Mouse (Mus musculus): ENCODE results near the gene Tmprss12.

The Tmprss12 gene

DNA sequence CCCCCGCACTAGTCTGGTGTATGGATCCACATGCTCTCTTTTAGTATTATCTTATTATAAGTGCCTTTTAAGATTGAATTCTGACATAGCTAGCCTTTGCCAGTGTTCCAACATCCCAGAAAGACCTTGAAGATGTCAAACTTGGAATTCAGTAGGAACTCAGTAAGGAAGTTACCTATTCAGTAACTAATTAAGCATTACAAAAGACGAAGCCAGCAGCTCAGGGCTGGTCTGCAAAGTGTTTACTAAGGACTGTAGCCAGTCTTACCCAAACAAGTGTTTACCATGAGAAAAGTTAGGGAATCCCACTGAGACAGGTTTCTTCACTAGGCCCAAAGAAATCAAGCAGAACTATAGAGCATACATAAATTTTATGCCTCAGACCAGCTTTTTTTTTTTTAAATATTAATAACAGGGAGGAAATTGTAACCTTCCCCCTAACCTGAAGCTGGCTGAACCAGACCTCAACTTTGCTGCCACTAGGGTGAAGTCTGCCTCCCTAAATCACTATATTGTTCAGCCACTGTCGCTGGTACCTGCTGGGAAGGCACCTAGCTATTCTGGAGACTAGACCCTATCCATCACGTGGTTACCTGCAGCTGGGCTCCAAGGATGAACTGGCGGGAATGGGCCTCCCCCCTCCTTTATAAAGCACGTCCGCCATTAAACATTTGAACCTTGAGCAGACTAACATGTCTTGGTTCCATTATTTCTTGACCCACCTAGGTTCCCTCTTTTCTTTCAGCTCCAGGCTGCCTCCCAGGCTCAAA lies 5.7 kb upstream of the Tmprss12 start:
- no peak for DNase-seq

DNA sequence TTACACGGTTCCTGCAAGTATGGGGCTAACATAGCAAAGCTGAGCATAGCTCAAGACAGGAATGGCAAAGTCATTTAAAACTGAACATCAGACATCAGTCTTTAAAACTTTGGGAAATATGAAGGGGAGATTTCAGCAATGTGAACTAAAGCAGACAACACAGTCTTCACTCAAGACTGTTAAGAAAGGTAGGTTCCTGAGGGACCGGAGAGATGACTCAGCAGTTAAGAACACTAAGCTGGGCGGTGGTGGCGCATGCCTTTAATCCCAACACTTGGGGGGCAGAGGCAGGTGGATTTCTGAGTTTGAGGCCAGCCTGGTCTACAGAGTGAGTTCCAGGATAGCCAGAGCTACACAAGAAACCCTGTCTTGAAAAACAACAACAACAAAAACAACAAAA lies 4.2 kb upstream of the Tmprss12 start:
- DNase-seq, result no peak

DNA sequence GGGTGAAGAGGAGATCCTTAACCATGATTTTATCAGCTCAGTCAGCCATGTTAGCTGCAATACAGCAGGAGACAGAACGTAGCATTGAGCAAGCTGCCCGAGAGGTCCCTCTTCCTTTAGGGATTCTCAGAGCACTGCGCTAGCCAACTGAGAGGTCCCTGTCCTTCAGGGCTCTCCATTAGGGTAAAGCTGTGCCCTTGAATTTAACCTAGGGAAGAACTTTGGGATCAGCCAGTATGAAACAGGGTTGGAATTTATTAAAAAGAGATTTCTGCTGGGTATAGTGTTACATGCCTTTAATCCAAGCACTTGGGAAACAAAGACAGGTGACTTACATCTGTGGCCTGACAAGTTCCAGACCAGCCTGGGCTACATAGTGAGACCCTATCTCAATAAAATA lies 3.1 kb upstream of the Tmprss12 start:
- no peak for DNase-seq

DNA sequence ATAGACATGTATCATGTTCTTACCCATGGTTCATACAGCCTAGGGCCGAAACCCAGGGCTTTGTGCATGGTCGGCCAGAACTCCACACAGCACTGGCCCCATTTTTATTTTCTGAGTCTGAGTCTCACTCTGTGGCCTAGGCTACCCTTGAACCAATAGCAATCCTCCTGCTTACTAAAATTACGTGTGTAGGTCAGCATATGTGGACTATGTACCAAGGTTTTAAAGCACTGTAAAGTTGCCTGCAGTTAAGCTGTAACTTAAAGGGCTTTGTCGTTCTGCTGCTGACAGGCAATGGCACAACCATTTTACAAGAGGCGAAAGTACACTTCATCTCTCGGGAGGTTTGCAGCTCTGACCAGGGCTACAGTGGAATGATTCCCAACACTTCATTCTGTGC lies 8.3 kb downstream of the Tmprss12 start:
- DNase-seq, result no peak

DNA sequence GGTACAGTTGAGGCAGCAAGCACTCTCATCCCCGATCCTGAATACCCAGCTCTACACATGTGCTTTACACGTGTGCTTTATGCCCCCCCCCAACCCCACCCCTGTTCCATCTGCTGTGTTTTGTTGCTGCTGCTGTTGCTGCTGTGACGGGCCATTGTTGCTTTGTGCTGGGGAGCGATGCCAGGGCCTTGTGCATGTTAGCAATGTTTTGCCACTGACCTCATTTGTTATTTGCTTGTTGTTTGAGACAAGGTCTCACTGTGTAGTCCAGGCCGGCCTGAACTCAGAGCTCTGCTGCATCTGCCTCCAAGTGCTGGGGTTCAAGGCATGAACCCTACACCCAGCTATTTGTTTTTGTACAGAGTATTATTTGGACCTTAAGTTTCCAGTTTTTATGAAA lies 10.2 kb downstream of the Tmprss12 start:
- no peak for DNase-seq

DNA sequence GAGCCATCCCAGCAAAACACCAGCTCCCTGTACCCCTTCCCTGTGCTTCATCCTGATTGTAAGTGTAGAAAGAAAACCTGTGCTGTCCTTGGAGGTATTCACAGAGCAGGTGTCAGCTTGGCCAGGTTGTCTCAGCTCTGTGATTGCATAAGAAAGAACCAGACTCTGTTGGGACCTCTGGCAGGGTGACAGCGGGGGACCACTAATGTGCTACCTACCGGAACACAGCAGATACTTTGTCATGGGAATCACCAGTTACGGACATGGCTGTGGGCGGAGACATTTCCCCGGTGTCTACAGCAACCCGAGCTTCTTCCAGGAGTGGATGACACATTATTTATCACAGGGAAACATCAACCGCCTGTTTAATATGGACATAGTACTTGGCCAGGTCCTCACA lies 11.7 kb downstream of the Tmprss12 start:
- no peak for DNase-seq

DNA sequence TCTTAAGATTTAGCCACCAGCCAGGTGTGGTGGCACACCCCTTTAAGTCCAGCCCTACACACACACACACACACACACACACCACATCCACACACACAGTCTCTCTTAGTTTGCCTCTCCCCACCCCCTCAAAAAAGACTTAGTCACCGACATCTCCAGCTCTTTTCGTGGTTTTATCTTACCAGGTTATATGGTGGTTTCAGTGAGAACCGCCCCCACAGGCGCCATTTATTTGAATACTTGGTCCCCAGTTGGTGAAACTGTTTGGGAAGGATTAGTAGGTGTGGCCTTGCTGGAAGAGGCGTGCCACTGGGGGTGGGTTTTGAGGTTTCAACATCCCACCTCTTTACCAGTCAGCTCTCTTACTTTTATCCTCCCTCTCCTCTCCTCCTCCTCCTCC lies 17.2 kb downstream of the Tmprss12 start:
- no peak for DNase-seq

DNA sequence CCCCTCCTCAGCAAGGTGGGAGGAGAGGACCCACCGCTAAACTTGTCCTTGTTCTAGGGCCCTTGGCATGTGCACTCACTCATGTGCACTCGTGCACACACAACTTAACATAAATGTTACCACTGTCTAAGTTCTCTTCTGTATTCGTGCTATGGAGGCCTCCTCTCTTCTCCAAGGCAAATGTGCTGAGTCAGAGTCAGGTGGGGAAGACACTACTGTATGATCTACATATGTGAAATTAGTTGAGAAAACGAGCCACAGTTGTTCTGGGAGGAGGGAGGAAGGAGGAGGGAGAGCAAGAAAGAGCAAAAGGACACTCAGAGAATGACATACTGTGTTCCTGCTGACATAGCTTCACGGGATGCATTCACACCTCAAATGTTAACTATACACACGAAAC lies 19.9 kb downstream of the Tmprss12 start:
- DNase-seq, result no peak

DNA sequence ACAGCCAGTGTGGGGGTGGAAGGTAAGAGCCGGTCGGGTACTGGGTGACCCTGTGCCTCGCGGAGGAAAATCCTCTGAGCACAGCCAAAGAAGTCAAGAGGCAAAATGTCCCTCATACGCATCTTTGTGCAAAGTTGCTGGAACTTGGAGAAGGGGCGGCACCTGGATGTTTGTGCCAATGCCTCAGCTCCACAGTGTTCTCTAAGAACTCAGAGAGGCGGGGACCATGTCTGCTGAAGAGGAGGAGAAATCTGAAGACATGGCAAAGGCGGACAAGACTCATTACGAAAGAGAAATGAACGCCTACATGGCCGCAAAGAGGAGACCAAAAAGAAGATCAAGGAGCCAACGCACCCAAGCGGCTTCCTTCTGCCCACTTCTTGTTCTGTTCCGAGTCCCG lies 20.9 kb downstream of the Tmprss12 start:
- DNase-seq, result no peak

DNA sequence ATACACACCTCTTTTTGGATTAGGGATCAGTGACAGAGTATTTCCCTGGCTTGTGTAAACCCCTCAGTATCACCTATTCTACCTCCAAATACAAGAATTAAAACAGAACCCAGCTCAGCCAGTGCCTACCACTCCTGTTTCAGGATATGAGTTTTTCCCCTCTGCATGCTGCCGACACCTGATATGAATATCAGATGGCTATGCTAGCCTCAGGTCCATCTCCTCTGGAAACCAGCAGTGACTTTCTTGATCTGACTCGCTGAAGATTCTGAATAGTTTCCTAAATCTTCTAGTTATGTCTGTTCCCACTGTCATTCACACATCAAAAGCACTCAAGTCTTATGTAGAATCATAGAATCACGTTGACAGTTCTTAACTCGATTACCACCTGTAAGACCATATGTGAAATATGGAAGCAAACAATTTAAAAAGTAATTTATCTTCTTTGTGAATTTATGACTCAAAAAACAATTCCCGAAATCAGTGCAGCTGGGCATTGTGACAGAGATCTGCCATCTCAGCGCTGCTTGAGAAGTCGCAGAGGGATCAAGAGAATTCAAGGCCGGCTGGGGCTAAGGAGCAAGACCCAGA lies 22.9 kb downstream of the Tmprss12 start:
- DNase-seq, result no peak

DNA sequence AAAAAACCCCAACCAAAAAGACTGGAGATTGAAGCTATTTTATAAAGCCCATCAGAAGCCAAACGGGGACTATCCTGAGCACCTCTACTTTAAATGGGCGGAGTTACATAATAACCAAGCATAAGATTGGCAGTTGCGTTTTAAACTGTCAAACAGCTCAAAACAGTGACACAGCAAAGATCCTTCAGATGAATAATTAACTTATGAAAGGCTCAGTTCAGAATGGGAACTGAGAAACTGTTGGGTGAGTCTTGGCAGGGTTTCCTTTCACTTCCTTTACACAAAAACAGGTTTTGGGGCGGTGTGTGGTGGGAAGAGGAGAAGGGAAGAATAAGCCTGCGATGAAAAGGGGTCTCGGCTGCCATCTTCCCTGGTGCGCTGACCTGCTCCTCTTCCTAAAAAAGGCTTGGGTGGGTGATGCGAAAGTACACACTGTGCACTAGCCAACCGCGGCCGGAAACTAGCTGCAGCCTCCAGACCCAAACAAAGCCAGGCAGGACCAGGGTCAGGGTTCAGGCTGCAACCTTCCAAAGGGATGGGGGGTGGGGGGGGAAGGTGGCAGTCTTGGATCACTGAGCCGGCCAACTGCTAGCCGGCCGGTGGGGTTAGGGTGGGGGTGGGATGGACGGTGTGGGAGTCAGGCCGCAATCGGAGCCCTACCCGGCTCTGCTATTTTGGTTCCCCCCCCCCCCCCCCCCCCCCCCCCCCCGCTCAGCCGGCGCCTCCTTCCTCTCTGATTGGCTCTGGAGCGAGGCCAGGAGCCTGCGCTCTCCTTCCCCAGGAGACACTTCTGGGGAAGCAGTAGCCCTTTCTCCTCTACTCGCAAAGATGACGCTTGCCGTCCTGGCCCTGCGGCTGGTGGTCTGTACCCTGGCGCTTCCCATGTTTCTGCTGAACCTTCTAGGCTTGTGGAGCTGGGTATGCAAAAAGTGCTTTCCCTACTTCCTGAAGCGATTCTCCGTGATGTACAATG lies 23.7 kb downstream of the Tmprss12 start, which contains the start of gene Mettl7a1:
Gene Mettl7a1, plus strand, starts transcription at position 122 of the 973 bp plus-strand sequence.
- peak; percentile 89 for DNase-seq

DNA sequence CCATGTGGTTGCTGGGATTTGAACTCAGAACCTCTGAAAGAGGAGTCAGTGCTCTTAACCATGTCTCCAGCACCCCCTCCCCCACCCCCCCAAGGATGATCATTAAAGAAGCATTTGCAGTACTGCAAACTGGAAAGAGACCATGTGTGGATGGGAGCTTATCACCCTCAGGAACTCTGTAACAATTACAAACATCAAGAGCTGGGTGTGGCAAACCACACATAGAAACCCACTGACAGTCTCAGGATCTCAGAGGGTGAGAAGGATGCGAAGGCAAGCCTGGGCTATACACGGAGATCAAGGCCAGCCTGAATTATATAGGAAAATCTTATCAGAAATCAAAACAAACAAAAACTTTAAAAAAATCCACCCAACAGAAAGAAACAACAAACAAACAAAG lies 25.6 kb downstream of the Tmprss12 start:
- DNase-seq, result no peak

DNA sequence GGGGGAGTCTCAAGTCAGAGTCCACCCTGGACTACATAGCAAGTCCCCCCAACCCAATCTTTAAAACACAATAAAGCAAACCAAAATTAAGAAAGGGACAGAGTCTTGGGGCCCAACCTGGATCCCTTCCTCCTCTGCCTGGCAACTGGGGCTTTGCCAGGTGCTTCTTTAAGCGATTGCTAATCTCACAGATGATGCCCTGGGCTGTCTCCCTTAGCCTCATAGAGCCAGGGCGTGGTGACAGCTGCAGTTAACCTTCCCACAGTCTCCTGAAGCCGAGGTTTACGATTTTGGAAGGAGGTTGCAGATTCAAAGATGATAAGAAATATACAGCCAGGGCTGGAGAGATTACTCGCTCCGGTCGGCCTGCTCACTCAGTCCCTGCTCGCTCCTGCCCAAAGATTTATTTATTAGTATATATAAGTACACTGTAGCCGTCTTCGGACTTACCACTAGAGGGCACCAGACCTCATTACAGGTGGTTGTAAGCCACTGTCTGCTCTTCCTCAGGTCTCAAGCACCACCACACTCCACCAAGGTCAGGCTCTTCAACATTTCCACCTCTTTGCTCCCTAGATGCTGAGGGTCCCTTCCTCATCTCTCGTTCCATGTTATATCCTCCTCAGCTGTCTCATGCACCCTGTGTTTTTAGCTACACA lies 26.9 kb downstream of the Tmprss12 start:
- DNase-seq, result peak; percentile 59

DNA sequence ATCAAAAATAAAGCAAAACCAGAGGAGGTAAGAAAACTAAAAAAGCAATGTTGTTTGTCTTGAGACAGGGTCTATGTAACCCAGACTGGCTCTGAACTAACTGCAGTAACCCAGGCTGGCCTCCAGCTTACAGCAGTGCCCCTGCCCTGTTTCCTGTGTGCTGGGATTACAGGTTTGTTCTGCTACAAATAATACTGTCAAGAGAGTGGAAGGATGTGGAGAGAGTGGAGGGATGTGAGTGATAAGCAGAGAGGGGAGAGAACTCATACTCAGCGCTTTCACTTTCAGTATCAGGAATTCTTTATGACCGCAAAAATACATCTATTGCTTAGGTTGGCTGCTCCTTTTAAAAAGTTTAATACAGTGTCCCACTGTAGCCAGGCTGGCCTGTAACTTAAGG lies 31.7 kb downstream of the Tmprss12 start:
- DNase-seq, result no peak

DNA sequence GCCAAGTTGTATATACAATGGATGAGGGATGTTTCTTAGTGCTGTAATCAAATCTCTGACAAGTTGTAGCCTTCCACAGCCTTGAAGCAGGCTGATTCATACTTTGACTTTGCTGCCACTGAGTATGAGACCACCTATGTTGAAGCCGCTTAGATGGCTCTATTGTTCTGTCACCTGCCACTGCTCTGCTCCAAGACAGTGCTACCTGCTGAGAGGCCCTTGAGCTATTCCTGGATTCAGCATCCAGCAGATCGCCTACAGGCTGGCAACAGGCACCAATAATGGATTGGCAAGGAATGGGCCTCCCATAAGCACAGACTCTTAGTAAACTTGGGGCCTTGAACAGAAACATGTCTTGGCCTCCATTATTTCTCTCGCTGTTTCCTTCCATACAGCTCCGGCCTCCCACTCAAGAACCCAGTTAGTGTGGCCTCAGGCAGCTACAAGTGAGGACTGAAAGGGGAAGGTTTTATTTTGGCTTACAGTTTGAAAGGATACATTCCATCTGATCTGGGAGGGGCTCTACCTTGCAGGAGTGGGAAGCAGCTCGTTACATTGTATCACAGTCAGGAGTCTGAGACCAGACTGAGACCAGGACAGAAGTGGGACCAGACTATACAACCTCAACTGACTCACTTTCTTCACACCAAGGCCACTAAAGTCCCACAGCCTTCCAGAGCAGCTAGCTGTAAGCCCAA lies 34.0 kb downstream of the Tmprss12 start:
- no peak for DNase-seq

DNA sequence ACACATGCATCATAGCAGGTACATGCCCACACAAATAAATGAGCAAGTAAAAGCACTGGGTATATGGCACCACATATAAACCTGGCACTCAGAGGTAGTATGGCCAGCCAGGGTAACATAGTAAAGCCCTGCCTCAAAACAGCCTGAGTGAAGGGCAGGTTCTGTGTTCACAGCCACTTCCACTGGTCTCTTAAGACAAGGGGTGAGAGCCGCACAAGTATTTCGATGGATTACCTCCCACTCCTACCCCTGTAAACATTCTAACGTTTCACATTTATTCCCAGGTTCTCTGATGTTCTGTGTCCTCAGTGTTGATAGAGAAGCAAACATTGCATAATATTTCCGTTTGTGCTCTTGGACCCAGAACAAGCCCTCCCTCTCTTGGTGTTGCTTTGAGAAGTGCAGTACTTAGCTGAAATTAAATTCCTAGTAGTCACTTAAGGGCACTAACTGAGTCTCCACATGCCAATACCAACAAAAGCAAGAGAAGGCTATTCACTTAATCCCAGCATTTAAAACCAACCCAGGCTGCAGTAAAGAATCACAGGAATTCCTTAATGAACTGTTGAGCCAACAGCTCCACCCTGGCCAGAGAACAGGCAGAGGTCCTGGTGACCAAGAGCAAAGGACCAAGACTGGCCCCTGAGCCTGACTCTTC lies 37.5 kb downstream of the Tmprss12 start:
- peak; percentile 72 for DNase-seq

DNA sequence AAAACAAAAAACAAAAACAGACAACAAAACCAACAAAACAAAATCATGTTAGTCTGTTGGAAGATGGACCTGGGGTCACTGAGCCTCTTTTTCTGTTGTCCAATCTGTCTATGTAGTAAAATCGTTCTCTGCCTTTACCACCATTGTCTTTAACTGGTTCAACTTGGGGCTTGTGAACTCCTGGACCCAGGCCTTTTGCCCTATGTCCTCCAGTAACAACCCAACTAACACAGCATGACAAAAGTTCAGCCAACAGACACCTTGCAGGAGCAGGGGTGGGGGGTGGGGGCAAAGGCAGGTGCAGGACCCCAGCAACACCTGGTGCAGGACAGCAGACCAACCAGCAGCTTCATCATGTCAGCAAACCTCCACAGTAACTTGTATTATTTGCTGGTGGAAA lies 39.2 kb downstream of the Tmprss12 start:
- DNase-seq, result no peak

DNA sequence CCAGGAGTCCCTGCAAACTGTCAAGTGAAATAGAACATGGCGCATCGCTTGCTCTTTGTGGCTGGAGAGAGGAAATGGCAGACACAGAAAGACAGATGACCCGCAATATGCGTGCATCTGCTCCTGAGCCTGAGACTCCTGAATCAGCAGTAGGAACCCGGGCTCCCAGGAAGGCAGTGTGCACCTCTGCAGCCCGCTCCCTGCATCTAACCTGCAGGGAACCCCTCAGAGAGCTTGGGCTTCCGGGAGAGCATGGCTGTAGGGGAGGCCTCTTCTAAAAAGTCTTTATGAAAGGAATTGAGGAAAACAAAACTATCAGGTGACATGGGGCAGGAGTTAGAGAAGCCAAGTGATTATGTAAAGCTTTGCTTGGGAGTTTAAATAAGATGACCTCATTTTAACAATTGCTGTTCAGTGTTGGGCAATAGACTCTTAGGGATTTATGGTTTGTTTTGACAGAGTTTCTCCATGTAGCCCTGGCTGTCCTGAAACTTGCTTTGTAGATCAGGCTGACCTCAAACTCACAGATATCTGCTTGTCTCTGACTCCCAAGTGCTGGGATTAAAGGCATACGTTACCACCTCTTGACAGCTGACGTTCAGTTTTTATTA lies 39.8 kb downstream of the Tmprss12 start:
- peak; percentile 32 for DNase-seq

DNA sequence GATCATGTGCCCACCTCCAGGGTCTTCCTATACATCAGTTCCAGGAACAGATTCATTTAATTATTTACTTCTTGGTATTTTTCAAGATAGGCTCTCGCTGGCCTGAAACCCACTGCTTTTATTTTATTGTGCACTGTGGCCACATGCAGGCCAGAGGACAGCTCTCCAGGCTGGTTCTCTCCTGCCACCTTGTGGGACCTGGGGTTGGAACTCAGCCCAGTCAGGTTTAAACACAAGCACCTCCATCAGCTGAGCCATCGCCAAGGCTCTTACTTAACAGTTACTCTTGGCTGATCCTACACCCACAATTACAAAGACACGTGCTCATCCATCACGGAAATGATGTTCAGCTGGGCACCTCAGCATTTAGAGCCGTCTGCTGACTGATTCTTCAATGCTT lies 40.5 kb downstream of the Tmprss12 start:
- DNase-seq, result peak; percentile 77

DNA sequence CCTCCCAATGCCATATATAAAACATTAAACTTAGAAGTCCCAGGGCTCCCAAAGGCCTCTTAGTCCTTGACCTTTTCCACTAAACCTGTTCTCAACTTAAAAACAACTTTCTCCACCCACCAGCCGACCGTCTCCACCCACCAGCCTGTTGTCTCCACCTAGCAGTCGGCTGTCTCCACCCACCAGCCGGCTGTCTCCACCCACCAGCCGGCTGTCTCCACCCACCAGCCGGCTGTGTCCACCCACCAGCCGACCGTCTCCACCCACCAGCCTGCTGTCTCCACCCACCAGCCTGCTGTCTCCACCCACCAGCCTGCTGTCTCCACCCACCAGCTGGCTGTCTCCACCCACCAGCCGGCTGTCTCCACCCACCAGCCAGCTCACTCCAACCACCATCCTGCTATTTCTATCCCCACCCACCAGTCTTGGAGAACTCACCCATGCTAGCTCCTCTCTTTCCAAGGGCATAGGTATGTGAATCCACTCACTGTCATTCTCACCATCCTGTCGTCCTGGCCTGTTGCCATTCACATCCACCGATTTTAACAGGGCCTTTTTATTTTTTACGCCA lies 43.5 kb downstream of the Tmprss12 start:
- no peak for DNase-seq

DNA sequence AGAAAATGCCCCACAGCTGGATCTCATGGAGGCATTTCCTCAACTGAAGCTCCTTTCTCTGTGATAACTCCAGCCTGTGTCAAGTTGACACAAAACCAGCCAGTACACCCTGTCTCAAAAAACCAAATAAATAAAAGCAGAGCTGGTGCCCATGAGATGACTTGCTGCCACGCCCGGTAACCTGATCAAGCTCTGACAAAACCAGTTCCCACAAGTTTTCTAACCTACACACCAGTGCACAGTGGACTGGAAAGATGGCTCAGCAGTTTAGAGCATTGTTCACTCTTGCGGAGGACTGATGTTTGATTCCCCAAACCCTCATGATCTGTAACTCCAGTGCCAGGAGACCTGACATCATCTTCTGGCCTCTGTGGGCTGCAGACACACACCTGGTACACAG lies 44.6 kb downstream of the Tmprss12 start:
- DNase-seq, result no peak

Data from lung, postnatal 10 days (tissue).